Mouse (Mus musculus) urinary bladder, adult 18-20 months (tissue): Measurements from ENCODE around the gene Gm20695.

Experiments
- DNase-seq, 2 experiments: peaks; one replicate each; pipeline ENCODE4 v3.0.0; 2022; ENCODE audit warnings: low spot score in 2 of 2, mixed read lengths in 2 of 2

Gene Gm20695

GRCm38 (mm10) chr16:3895173-3895792, 10.8 kb downstream of the Gm20695 start:
- DNase-seq, result peak in 1 of 2 experiments; percentile 39

- no peak for DNase-seq
Measured at GRCm38 (mm10) chr16:3896046-3896445, 11.6 kb downstream of the Gm20695 start.

GRCm38 (mm10) chr16:3896553-3896952, 12.1 kb downstream of the Gm20695 start:
- no peak for DNase-seq

GRCm38 (mm10) chr16:3907471-3907870, 23.0 kb downstream of the Gm20695 start:
- DNase-seq, result no peak

GRCm38 (mm10) chr16:3908537-3909111, 24.2 kb downstream of the Gm20695 start, which contains the start of the genes 1700037C18Rik and Cluap1:
TSS of gene 1700037C18Rik (minus strand) at chr16:3908689.
TSS of gene Cluap1 (plus strand) at chr16:3908801.
- DNase-seq, result peak; percentile 85 to 88

- no peak for DNase-seq
Measured at GRCm38 (mm10) chr16:3909118-3909517, 24.7 kb downstream of the Gm20695 start.

- DNase-seq, result no peak
Measured at GRCm38 (mm10) chr16:3920756-3921155, 36.3 kb downstream of the Gm20695 start.

- DNase-seq, result no peak
Measured at GRCm38 (mm10) chr16:3923515-3923914, 39.1 kb downstream of the Gm20695 start.

GRCm38 (mm10) chr16:3923966-3924365, 39.5 kb downstream of the Gm20695 start:
- no peak for DNase-seq

- DNase-seq, result no peak
Measured at GRCm38 (mm10) chr16:3928582-3928981, 44.1 kb downstream of the Gm20695 start.

- DNase-seq, result no peak
Measured at GRCm38 (mm10) chr16:3929151-3929550, 44.7 kb downstream of the Gm20695 start.

- no peak for DNase-seq
Measured at GRCm38 (mm10) chr16:3933536-3933935, 49.1 kb downstream of the Gm20695 start.

GRCm38 (mm10) chr16:3934091-3934490, 49.6 kb downstream of the Gm20695 start:
- no peak for DNase-seq

GRCm38 (mm10) chr16:3934701-3935100, 50.3 kb downstream of the Gm20695 start:
- DNase-seq, result no peak

- DNase-seq, result no peak
Measured at GRCm38 (mm10) chr16:3951141-3951540, 66.7 kb downstream of the Gm20695 start.

- peak in 1 of 2 experiments; percentile 11 for DNase-seq
Measured at GRCm38 (mm10) chr16:3956369-3956768, 71.9 kb downstream of the Gm20695 start.

GRCm38 (mm10) chr16:3959261-3959660, 74.8 kb downstream of the Gm20695 start:
- no peak for DNase-seq

GRCm38 (mm10) chr16:3964990-3965389, 80.5 kb downstream of the Gm20695 start:
- no peak for DNase-seq

GRCm38 (mm10) chr16:3965534-3965933, 81.1 kb downstream of the Gm20695 start:
- DNase-seq, result no peak
